Mouse (Mus musculus) heart, adult 11 months (tissue): ENCODE results near the gene Uba1y.
"Not testable (repeated sequence)": the region's sequence is repeated elsewhere in the genome, so short reads cannot be mapped to it uniquely, and the experiment has no call there.

ENCODE experiments used
- DNase-seq: peaks from one replicate; pipeline ENCODE4 v3.0.0; 2022

Gene Uba1y

GRCm38 (mm10) chrY:818396-818795, at the start of gene Uba1y:
Uba1y (plus strand) TSS chrY:818649.
- no peak for DNase-seq

GRCm38 (mm10) chrY:797309-797708, 21.1 kb upstream of the Uba1y start, which contains the start of gene Zfy1:
Zfy1 (minus strand) TSS chrY:797409.
- not testable (repeated sequence) for DNase-seq

GRCm38 (mm10) chrY:808991-809661, 9.3 kb upstream of the Uba1y start:
- peak; percentile 96 for DNase-seq

GRCm38 (mm10) chrY:872404-872803, 54.0 kb downstream of the Uba1y start:
- DNase-seq = peak; percentile 39

GRCm38 (mm10) chrY:872855-873549, 54.6 kb downstream of the Uba1y start:
- DNase-seq = peak; percentile 56
